Mouse (Mus musculus) embryonic facial prominence, embryonic 13.5 days (tissue): ENCODE results near the gene Hivep2. TPM values are rescaled to one million over a fixed set of nuclear protein-coding genes. Genes with fewer than 3 reads are reported as not detected.

Experiments used
- ATAC-seq: fragments of 200-750 bp; cut with Nextera tagmentation; 2 replicates; pipeline ENCODE4 v1.8.0; 2017; ENCODE audit warnings: low read depth; ENCODE audit not compliant: insufficient number of reproducible peaks, insufficient read depth, low FRiP score, low TSS enrichment
- H3K27ac ChIP-seq: fragments of 300-500 bp; sonication (generic); 2 replicates; pipeline ENCODE4 v1.5.1; 2015; ENCODE audit warnings: moderate library complexity, mild to moderate bottlenecking, inconsistent platforms
- H3K27me3 ChIP-seq: fragments of 300-500 bp; sonication (generic); 2 replicates; pipeline ENCODE4 v1.6.1; 2015; ENCODE audit warnings: mild to moderate bottlenecking, inconsistent platforms
- H3K36me3 ChIP-seq: fragments of 300-500 bp; sonication (generic); 2 replicates; pipeline ENCODE4 v1.6.1; 2015; ENCODE audit warnings: mild to moderate bottlenecking, inconsistent platforms
- H3K4me1 ChIP-seq: fragments of 300-500 bp; sonication (generic); 2 replicates; pipeline ENCODE4 v1.6.1; 2015; ENCODE audit warnings: inconsistent platforms
- H3K4me2 ChIP-seq: fragments of 300-500 bp; sonication (generic); 2 replicates; pipeline ENCODE4 v1.6.1; 2015; ENCODE audit warnings: moderate library complexity, mild to moderate bottlenecking, inconsistent platforms
- H3K4me3 ChIP-seq: fragments of 300-500 bp; sonication (generic); 2 replicates; pipeline ENCODE4 v1.5.1; 2015; ENCODE audit warnings: mild to moderate bottlenecking, inconsistent platforms
- H3K9ac ChIP-seq: fragments of 300-500 bp; sonication (generic); 2 replicates; pipeline ENCODE4 v1.6.1; 2015; ENCODE audit warnings: mild to moderate bottlenecking, inconsistent platforms
- H3K9me3 ChIP-seq: fragments of 300-500 bp; sonication (generic); 2 replicates; pipeline ENCODE4 v1.6.1; 2016; ENCODE audit warnings: inconsistent platforms
- WGBS: fragments of 180-500 bp; shearing (Covaris S2); methylation state at CpG from one replicate; pipeline ENCODE4 v1.1.7; 2015; ENCODE audit warnings: mixed read lengths; 5-methylcytosine and 5-hydroxymethylcytosine counted together
- polyA plus RNA-seq: library from polyadenylated mRNA; unstranded; fragments of >200 nt; fragmentation: Nextera tagmentation; extraction: Ambion mirVana; gene quantifications from 2 replicates; pipeline ENCODE4 v1.2.1, GENCODE M21; 2015

Hivep2 gene
- polyA plus RNA-seq = 7.3 and 7.7 TPM in 2 replicates

- Histone ChIP-seq H3K4me2 (peak within 1 kb of the TSS; percentile 99), H3K9ac (peak within 1 kb of the TSS; percentile 87), H3K9me3 (no peaks in the 10 kb centered on the region), H3K27me3 (peaks cover 14% of the 10 kb centered on the region), H3K4me1 (peaks cover 6% of the 10 kb centered on the region), H3K36me3 (no peaks in the 10 kb centered on the region), H3K4me3 (peak within 1 kb of the TSS; percentile 78), H3K27ac (peak within 1 kb of the TSS; percentile 96)
- WGBS = under 1% methylated on average over 66 of the region's 67 CpGs
- ATAC-seq = peak; percentile 28
Measured at GRCm38 (mm10) chr10:13965974-13966829, at the start of gene Hivep2. TSS of gene Hivep2 (plus strand) at chr10:13966075.

GRCm38 (mm10) chr10:13916645-13917342 lies 49.1 kb upstream of the Hivep2 start:
- peak; percentile 67; the same call in 1 of the 2 replicates for ATAC-seq
- Histone ChIP-seq H3K9me3 (no peaks in the 10 kb centered on the region), H3K36me3 (no peaks in the 10 kb centered on the region), H3K4me2 (peak overlapping the region; percentile 28), H3K27ac (peak overlapping the region; percentile 68), H3K4me3 (no peak overlapping the region), H3K9ac (no peak overlapping the region), H3K4me1 (peaks cover 7% of the 10 kb centered on the region; the same call in 1 of the 2 replicates), H3K27me3 (no peaks in the 10 kb centered on the region)
- WGBS = 35% methylated on average over 12 of the region's 12 CpGs

- no peaks in the 10 kb centered on the region for H3K9me3 ChIP-seq
- H3K9ac ChIP-seq = no peak overlapping the region
- no peak overlapping the region for H3K27ac ChIP-seq
- no peak overlapping the region for H3K4me2 ChIP-seq
- no peak overlapping the region for H3K4me3 ChIP-seq
- H3K4me1 ChIP-seq = peaks cover 3% of the 10 kb centered on the region; the same call in 1 of the 2 replicates
- WGBS = 80% methylated on average over 9 of the region's 9 CpGs
- ATAC-seq = no peak
- H3K27me3 ChIP-seq = no peaks in the 10 kb centered on the region
- no peaks in the 10 kb centered on the region for H3K36me3 ChIP-seq
Measured at GRCm38 (mm10) chr10:13921641-13922385, 44.1 kb upstream of the Hivep2 start.

- Histone ChIP-seq H3K4me2 (no peak overlapping the region), H3K4me3 (no peak overlapping the region), H3K9me3 (no peaks in the 10 kb centered on the region), H3K4me1 (no peaks in the 10 kb centered on the region), H3K27me3 (no peaks in the 10 kb centered on the region), H3K9ac (no peak overlapping the region), H3K27ac (no peak overlapping the region), H3K36me3 (no peaks in the 10 kb centered on the region)
- WGBS = 76% methylated on average over 5 of the region's 5 CpGs
- ATAC-seq = no peak
Measured at GRCm38 (mm10) chr10:13929306-13929705, 36.6 kb upstream of the Hivep2 start.

- H3K27ac ChIP-seq = no peak overlapping the region
- H3K4me2 ChIP-seq = no peak overlapping the region
- H3K9me3 ChIP-seq = no peaks in the 10 kb centered on the region
- no peaks in the 10 kb centered on the region for H3K27me3 ChIP-seq
- no peak for ATAC-seq
- no peaks in the 10 kb centered on the region for H3K4me1 ChIP-seq
- no peak overlapping the region for H3K9ac ChIP-seq
- WGBS = 77% methylated on average over 3 of the region's 3 CpGs
- H3K4me3 ChIP-seq = no peak overlapping the region
- no peaks in the 10 kb centered on the region for H3K36me3 ChIP-seq
Measured at GRCm38 (mm10) chr10:13932147-13932546, 33.7 kb upstream of the Hivep2 start.

GRCm38 (mm10) chr10:13933320-13933719 lies 32.6 kb upstream of the Hivep2 start:
- 84% methylated on average over 7 of the region's 7 CpGs for WGBS

GRCm38 (mm10) chr10:13935646-13936045 lies 30.2 kb upstream of the Hivep2 start:
- Histone ChIP-seq H3K36me3 (no peaks in the 10 kb centered on the region), H3K4me1 (no peaks in the 10 kb centered on the region)

More at GRCm38 (mm10) chr10:13933320-13933719, 32.6 kb upstream of the Hivep2 start:
- no peak overlapping the region for H3K4me2 ChIP-seq
- ATAC-seq = no peak
- no peaks in the 10 kb centered on the region for H3K9me3 ChIP-seq
- H3K27me3 ChIP-seq = no peaks in the 10 kb centered on the region
- no peak overlapping the region for H3K9ac ChIP-seq
- no peak overlapping the region for H3K4me3 ChIP-seq
- no peak overlapping the region for H3K27ac ChIP-seq
- no peaks in the 10 kb centered on the region for H3K36me3 ChIP-seq
- H3K4me1 ChIP-seq = no peaks in the 10 kb centered on the region

GRCm38 (mm10) chr10:13941406-13941805 lies 24.5 kb upstream of the Hivep2 start:
- 87% methylated on average over 2 of the region's 2 CpGs for WGBS

More at GRCm38 (mm10) chr10:13935646-13936045, 30.2 kb upstream of the Hivep2 start:
- Histone ChIP-seq H3K27me3 (no peaks in the 10 kb centered on the region), H3K4me3 (no peak overlapping the region), H3K9me3 (no peaks in the 10 kb centered on the region), H3K27ac (no peak overlapping the region), H3K9ac (no peak overlapping the region), H3K4me2 (no peak overlapping the region)
- WGBS = 72% methylated on average over 2 of the region's 2 CpGs
- ATAC-seq = no peak

GRCm38 (mm10) chr10:13943706-13944105 lies 22.2 kb upstream of the Hivep2 start:
- no peaks in the 10 kb centered on the region for H3K9me3 ChIP-seq
- no peak overlapping the region for H3K4me2 ChIP-seq
- 54% methylated on average over 3 of the region's 3 CpGs for WGBS
- no peak for ATAC-seq
- no peaks in the 10 kb centered on the region for H3K27me3 ChIP-seq
- H3K4me1 ChIP-seq = no peaks in the 10 kb centered on the region
- no peak overlapping the region for H3K9ac ChIP-seq
- no peak overlapping the region for H3K4me3 ChIP-seq
- H3K27ac ChIP-seq = no peak overlapping the region
- H3K36me3 ChIP-seq = no peaks in the 10 kb centered on the region

More at GRCm38 (mm10) chr10:13941406-13941805, 24.5 kb upstream of the Hivep2 start:
- no peak overlapping the region for H3K9ac ChIP-seq
- H3K4me2 ChIP-seq = no peak overlapping the region
- H3K27me3 ChIP-seq = no peaks in the 10 kb centered on the region
- no peaks in the 10 kb centered on the region for H3K4me1 ChIP-seq
- no peaks in the 10 kb centered on the region for H3K36me3 ChIP-seq
- H3K27ac ChIP-seq = no peak overlapping the region
- no peak for ATAC-seq
- no peak overlapping the region for H3K4me3 ChIP-seq
- H3K9me3 ChIP-seq = no peaks in the 10 kb centered on the region

- H3K27me3 ChIP-seq = no peaks in the 10 kb centered on the region
- no peak overlapping the region for H3K9ac ChIP-seq
- H3K4me3 ChIP-seq = no peak overlapping the region
- no peak for ATAC-seq
- H3K36me3 ChIP-seq = no peaks in the 10 kb centered on the region
- no peak overlapping the region for H3K4me2 ChIP-seq
- no peak overlapping the region for H3K27ac ChIP-seq
- no peaks in the 10 kb centered on the region for H3K9me3 ChIP-seq
- WGBS = 77% methylated on average over 7 of the region's 7 CpGs
- H3K4me1 ChIP-seq = no peaks in the 10 kb centered on the region
Measured at GRCm38 (mm10) chr10:13946498-13946897, 19.4 kb upstream of the Hivep2 start.

- no peak overlapping the region for H3K9ac ChIP-seq
- 64% methylated on average over 2 of the region's 2 CpGs for WGBS
- no peak for ATAC-seq
- no peaks in the 10 kb centered on the region for H3K36me3 ChIP-seq
- peaks cover 17% of the 10 kb centered on the region for H3K27me3 ChIP-seq
- no peak overlapping the region for H3K4me3 ChIP-seq
- no peak overlapping the region for H3K27ac ChIP-seq
- H3K4me2 ChIP-seq = no peak overlapping the region
- peaks cover 3% of the 10 kb centered on the region for H3K4me1 ChIP-seq
- no peaks in the 10 kb centered on the region for H3K9me3 ChIP-seq
Measured at GRCm38 (mm10) chr10:13962965-13963364, 2.9 kb upstream of the Hivep2 start.
